Mouse (Mus musculus) heart, postnatal 4 days (tissue): Measurements from ENCODE around the gene Olfm1. TPM values are rescaled to one million over a fixed set of nuclear protein-coding genes. Genes with fewer than 3 reads are reported as not detected.

ENCODE experiments used
- DNase-seq: peaks from one replicate; pipeline ENCODE4 v3.0.0; 2021
- total RNA-seq, 2 experiments: library from RNA; stranded (reverse); gene quantifications; 2 replicates each; pipeline ENCODE4 v1.2.3; 2021

The Olfm1 gene
- total RNA-seq, result 10 to 100 TPM; 10.1 to 12.5 TPM

- peak; percentile 70 for DNase-seq
Observed at GRCm38 (mm10) chr2:28192821-28193689, at the start of gene Olfm1. Gene Olfm1, plus strand, starts transcription at chr2:28192992.

GRCm38 (mm10) chr2:28143417-28144045 is 49.3 kb upstream of the Olfm1 start:
- no peak for DNase-seq

- no peak for DNase-seq
Observed at GRCm38 (mm10) chr2:28145702-28146101, 47.1 kb upstream of the Olfm1 start.

- no peak for DNase-seq
Observed at GRCm38 (mm10) chr2:28146152-28146551, 46.6 kb upstream of the Olfm1 start.

DNA sequence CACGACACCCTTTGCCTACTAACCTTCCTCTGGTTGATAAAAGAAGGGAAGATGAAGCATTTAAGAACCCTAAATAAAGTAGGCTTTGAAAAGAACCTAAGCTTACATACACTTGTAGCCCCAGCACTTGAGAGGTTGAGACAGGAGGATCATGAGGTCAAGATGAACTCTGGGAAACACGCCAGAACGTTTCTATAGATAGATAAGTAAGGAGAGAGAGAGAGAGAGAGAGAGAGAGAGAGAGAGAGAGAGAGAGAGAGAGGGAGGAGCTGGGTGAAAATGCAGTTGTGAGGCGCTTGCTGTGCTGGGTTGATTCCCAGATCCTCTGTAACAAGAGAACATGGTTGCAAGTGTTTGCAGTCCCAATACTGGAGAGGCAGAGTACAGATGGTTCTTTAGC is 46.1 kb upstream of the Olfm1 start:
- no peak for DNase-seq

DNA sequence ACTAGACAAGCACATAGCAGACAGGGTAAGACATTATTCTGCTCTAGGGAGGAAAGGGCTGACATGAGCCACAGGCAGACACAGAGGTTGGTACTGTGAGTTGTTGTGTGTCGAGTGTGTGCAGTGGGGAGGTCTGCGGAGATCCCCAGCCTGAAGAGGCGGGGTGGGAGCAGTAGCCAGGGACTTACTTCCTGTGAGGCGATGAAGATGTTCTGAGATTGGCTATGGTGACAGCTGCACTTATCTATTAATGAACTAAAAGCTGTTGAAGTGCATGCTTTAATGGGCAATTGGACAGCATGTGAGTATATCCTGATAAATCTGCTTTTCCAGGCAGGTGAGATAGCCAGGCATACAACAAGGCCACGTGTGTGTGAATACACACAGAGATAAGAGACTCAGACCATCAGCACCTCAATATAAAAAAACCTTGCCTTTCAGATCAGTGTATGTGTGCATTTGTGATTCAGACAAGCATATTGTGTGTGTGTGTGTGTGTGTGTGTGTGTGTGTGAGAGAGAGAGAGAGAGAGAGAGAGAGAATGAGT is 45.5 kb upstream of the Olfm1 start:
- no peak for DNase-seq

GRCm38 (mm10) chr2:28149688-28150087 is 43.1 kb upstream of the Olfm1 start:
- DNase-seq, result no peak

DNA sequence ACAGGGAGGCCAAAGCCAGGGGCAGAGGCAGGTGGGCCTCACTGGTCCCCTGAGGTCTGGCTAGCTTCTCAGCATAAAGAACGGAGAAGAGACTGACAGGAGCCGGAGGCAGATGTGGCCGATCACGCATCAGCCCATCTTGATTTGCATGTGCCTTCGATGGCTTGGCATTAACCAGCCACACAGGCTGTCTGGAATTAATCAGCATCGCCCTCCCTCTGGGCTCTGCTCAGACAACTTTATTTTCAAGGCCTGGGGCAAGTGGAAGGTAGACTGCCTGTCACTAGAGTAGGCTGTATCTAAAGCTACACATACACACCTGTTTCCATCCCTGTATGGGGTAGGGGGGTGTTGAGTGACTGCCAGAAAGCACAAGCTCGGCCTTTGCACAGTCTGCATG is 32.2 kb upstream of the Olfm1 start:
- no peak for DNase-seq

GRCm38 (mm10) chr2:28165570-28165969 is 27.2 kb upstream of the Olfm1 start:
- DNase-seq, result no peak

DNA sequence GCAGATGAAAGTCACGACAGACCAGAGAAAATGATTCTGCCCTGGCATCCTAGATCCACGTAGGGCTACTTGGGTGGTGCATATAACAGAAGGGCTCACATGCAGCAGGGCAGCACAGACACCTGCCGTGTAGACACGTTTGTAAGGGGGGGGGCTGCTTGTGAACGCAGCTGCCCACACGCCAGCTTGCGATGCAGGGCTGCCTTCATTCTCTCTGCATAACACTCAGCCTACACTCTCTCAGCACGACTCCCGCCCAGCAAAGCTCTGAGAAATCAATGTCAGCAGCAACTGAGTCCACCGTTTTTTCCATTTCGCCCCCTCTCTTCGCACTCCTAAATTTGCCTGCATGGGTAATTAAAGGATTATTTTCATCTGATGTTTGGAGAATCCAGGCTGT is 23.5 kb upstream of the Olfm1 start:
- DNase-seq, result no peak

- no peak for DNase-seq
Observed at GRCm38 (mm10) chr2:28171962-28172361, 20.8 kb upstream of the Olfm1 start.

GRCm38 (mm10) chr2:28173225-28174141 is 19.3 kb upstream of the Olfm1 start:
- DNase-seq, result no peak

DNA sequence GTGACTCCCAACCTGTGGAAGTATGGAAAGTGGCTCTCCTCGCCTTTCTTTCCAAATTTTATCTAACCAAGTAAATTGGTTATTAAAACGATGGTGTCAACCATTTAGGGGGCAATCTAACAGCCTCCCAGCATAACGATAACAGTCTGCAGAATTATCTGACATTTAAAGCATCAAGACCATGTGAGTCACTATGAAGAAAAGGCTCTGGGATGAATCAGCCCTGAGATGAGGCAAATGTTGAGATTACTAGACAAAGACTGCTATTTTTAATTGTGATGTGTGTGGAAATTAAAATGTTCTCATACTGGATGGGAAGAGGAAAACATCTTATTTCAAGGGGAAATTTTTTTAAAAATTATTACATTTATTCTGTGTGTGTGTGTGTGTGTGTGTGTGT is 18.4 kb upstream of the Olfm1 start:
- DNase-seq, result no peak

- no peak for DNase-seq
Observed at GRCm38 (mm10) chr2:28178600-28178999, 14.2 kb upstream of the Olfm1 start.

- DNase-seq, result no peak
Observed at GRCm38 (mm10) chr2:28180053-28180452, 12.7 kb upstream of the Olfm1 start.

DNA sequence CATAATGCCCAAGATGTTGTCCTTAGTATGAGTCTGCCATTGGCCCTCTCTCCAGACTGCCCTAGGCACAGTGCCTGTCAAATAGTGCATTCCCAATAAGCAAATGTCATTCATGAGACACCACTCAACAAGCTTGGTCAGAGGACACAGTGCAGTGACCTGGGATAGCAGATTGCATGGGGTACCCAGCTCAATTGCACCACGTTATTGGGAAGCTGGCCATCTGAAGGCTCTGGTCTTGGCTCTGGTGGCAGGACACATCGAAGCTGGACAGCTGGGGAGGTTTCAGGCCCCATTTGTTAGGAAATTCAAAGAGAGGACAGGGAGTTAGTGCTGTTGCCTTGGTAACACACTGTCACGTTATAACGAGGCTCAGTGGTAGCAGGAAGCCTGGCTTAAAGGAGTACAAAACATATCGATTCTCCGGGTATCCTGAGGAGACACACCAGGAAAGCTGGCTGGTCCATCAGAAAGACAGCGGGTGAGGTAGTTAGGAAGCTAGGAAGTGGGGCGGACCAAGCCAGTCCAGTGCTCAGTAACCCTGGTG is 4.3 kb upstream of the Olfm1 start:
- DNase-seq, result no peak

DNA sequence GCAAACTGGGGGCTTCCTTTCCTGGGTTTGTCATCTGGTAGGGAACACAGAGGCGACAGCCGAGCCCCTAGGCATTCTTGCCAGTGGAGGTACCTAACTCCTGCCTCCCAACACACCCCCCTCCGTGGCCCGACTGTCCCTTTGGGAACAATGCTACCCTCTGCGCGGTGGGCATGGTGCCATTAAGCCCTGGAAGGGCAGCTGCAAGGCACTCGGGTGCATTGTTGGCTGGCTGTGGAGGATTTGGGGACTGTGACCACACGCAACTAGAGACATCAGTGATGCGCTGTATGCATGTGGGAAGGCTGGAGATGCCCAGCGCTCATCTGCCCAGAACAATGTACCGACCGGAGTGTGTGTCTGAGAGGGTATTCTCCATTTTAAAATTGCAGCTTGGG is 897 bp downstream of the Olfm1 start:
- no peak for DNase-seq

- peak; percentile 65 for DNase-seq
Observed at GRCm38 (mm10) chr2:28194962-28195617, 2.3 kb downstream of the Olfm1 start.

GRCm38 (mm10) chr2:28195726-28196125 is 2.9 kb downstream of the Olfm1 start:
- DNase-seq, result no peak

DNA sequence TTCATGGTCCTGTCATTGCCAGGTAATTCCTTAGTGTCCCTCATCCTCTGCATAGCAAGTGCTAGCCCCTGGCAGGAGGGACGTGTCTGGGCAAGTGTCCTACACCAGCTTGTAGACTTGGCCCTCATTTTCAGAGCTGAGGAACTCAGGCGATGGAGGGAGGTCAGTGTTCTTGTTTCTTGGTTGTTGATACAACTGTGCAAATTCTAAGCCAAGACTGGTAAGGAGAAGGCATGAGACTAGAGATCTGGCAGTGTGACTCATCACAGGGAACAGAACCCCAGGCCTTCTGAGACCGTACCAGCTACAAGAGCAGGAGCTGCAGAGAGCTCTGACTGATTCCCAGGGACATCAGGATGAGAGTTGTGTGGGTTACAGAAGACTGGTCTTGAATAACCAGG is 8.6 kb downstream of the Olfm1 start:
- DNase-seq, result no peak

- DNase-seq, result peak; percentile 96
Observed at GRCm38 (mm10) chr2:28204167-28204566, 11.4 kb downstream of the Olfm1 start.
